Mouse (Mus musculus) thymus, postnatal 10 days (tissue): ENCODE results near the gene Tenm3.

ENCODE experiments used
- DNase-seq, 2 experiments: peaks; one replicate each; pipeline ENCODE4 v3.0.0; 2021; ENCODE audit warnings: low spot score in 2 of 2

The Tenm3 gene

GRCm38 (mm10) chr8:48740951-48741350 lies 102.8 kb downstream of the Tenm3 start:
- no peak for DNase-seq

- DNase-seq = no peak
Measured at GRCm38 (mm10) chr8:48740147-48740881, 103.4 kb downstream of the Tenm3 start.

- DNase-seq = no peak
Measured at GRCm38 (mm10) chr8:48733731-48734130, 110.0 kb downstream of the Tenm3 start.

GRCm38 (mm10) chr8:48733057-48733456 lies 110.7 kb downstream of the Tenm3 start:
- DNase-seq = no peak

GRCm38 (mm10) chr8:48730701-48731100 lies 113.0 kb downstream of the Tenm3 start:
- no peak for DNase-seq

- DNase-seq = no peak
Measured at GRCm38 (mm10) chr8:48728833-48729690, 114.7 kb downstream of the Tenm3 start.

GRCm38 (mm10) chr8:48728006-48728405 lies 115.7 kb downstream of the Tenm3 start:
- DNase-seq = no peak

- no peak for DNase-seq
Measured at GRCm38 (mm10) chr8:48722744-48723143, 121.0 kb downstream of the Tenm3 start.

GRCm38 (mm10) chr8:48722318-48722717 lies 121.4 kb downstream of the Tenm3 start:
- DNase-seq = no peak

- no peak for DNase-seq
Measured at GRCm38 (mm10) chr8:48721376-48721775, 122.4 kb downstream of the Tenm3 start.

- no peak for DNase-seq
Measured at GRCm38 (mm10) chr8:48715616-48716015, 128.1 kb downstream of the Tenm3 start.

GRCm38 (mm10) chr8:48706666-48707065 lies 137.1 kb downstream of the Tenm3 start:
- no peak for DNase-seq

GRCm38 (mm10) chr8:48704885-48705515 lies 138.8 kb downstream of the Tenm3 start:
- no peak for DNase-seq

GRCm38 (mm10) chr8:48704485-48704884 lies 139.3 kb downstream of the Tenm3 start:
- no peak for DNase-seq

- DNase-seq = no peak
Measured at GRCm38 (mm10) chr8:48690665-48691395, 152.9 kb downstream of the Tenm3 start.

GRCm38 (mm10) chr8:48688706-48689105 lies 155.0 kb downstream of the Tenm3 start:
- DNase-seq = no peak

- no peak for DNase-seq
Measured at GRCm38 (mm10) chr8:48688188-48688587, 155.6 kb downstream of the Tenm3 start.

- no peak for DNase-seq
Measured at GRCm38 (mm10) chr8:48673476-48673875, 170.3 kb downstream of the Tenm3 start.

GRCm38 (mm10) chr8:48672471-48672870 lies 171.3 kb downstream of the Tenm3 start:
- DNase-seq = no peak

- DNase-seq = no peak
Measured at GRCm38 (mm10) chr8:48671318-48671717, 172.4 kb downstream of the Tenm3 start.

GRCm38 (mm10) chr8:48670895-48671294 lies 172.9 kb downstream of the Tenm3 start:
- no peak for DNase-seq

- DNase-seq = no peak
Measured at GRCm38 (mm10) chr8:48670387-48670786, 173.4 kb downstream of the Tenm3 start.
